Mouse (Mus musculus): Measurements from ENCODE around the gene Rflnb. TPM values are rescaled to one million over a fixed set of nuclear protein-coding genes. Genes with fewer than 3 reads are reported as not detected.

Gene Rflnb
- 4.0 and 4.7 TPM in 2 replicates for polyA plus RNA-seq (2011; ENCODE audit: insufficient read depth, insufficient read length, low read depth, missing spikeins)

DNA sequence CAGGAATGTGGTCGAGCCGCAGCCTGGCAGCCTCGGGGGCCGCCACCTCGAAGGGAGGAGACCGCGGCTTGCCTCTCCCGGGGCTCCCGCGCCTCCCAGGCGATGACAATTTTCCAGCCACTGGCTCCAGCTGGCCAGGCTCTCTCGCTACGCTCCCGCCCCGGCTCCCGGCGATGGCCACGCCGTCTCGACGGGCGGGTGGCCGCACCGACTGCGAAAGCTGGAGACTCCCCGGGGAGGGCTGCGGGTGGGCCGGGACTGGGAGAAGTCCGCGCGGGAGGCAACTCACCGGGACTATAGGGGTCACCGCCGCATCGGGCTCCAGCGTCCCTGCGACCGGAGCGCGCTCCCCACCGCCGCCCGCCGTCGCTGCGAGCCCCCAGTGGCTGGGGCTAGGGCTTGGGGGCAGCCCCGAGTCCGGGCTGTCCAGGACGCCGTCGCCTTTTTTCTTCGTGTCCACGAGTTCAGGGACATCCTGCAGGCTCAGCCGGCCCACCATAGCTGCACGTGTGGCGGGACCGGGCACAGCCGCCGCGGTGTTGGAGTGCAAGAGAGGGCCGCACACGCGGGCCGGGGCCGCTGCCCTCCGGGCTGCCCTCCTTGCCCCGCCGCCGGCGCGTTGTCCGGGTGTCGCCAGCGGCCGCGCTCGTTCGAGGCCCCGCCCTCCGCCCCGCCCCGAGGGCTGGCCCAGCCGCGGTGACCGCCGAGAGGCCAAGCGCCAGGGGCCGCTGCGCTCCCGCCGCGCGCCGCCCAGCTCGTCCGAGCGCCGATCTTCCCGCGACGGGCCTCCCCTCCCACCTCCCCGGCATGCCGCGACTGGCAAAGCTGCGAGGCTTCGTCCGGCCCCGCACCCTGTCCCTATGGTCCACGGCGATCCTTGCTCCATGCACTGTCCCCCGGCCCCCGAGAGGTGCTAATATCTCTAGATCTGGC, at the start of gene Rflnb:
Gene Rflnb (minus strand): TSS at position 644 of the 933 bp plus-strand sequence.
- peak within 1 kb of the TSS; percentile 78 for H3K9ac ChIP-seq (ENCODE audit: low read depth, poor library complexity, severe bottlenecking)
- peak within 1 kb of the TSS; percentile 71 for H3K4me3 ChIP-seq (ENCODE audit: low read depth, low read length)
- no peaks in the 10 kb centered on the region for H3K4me1 ChIP-seq (ENCODE audit: control insufficient read depth, insufficient read depth, low read length)
- TF ChIP-seq CTCF (IDR thresholded peaks at IDR 0.05; ENCODE audit: low read depth, low read length) (peak; percentile 19), POLR2A (IDR thresholded peaks at IDR 0.05; ENCODE audit: insufficient read depth, low read length) (no peak), EP300 (IDR thresholded peaks at IDR 0.05; ENCODE audit: insufficient read depth, low read depth, low read length) (no peak)
- peaks cover 16% of the 10 kb centered on the region for H3K27me3 ChIP-seq (ENCODE audit: control insufficient read depth, insufficient read depth, low read length, poor library complexity, severe bottlenecking)
- H3K36me3 ChIP-seq (ENCODE audit: control insufficient read depth, insufficient read depth, low read length, poor library complexity, severe bottlenecking): no peaks in the 10 kb centered on the region
- H3K27ac ChIP-seq (ENCODE audit: insufficient read depth, low read length): no peak within 1 kb of the TSS
- no peaks in the 10 kb centered on the region for H3K9me3 ChIP-seq (replicated peaks; ENCODE audit: control insufficient read depth, insufficient read depth, low read length, poor library complexity, severe bottlenecking)

DNA sequence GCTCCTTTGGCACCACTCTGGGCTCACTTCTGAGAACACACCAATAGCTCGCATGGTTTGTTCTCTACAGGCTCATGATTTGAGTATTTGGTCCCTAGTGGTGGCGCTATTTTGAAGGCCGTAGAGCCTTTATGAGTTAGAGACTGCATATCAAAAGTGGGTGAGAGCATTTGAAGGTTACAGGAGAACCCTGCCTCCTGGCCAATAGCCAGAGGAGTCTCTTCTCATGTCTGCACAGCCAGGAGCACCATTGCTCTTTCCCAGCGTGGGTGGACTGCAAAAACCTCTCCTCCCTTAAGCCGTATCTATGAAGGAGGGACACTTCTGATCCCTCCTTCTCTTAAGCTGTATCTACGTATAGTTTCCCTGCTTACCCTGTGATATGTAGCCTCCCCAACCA, 49.8 kb upstream of the Rflnb start:
- Histone ChIP-seq H3K36me3 (ENCODE audit: control insufficient read depth, insufficient read depth, low read length, poor library complexity, severe bottlenecking) (no peaks in the 10 kb centered on the region), H3K4me3 (ENCODE audit: low read depth, low read length) (no peak overlapping the region), H3K27me3 (ENCODE audit: control insufficient read depth, insufficient read depth, low read length, poor library complexity, severe bottlenecking) (no peaks in the 10 kb centered on the region), H3K9ac (ENCODE audit: low read depth, poor library complexity, severe bottlenecking) (no peak overlapping the region), H3K27ac (ENCODE audit: insufficient read depth, low read length) (no peak overlapping the region), H3K9me3 (replicated peaks; ENCODE audit: control insufficient read depth, insufficient read depth, low read length, poor library complexity, severe bottlenecking) (no peaks in the 10 kb centered on the region), H3K4me1 (ENCODE audit: control insufficient read depth, insufficient read depth, low read length) (no peaks in the 10 kb centered on the region)
- no peak for TF ChIP-seq POLR2A (IDR thresholded peaks at IDR 0.05; ENCODE audit: insufficient read depth, low read length)
- TF ChIP-seq EP300 (IDR thresholded peaks at IDR 0.05; ENCODE audit: insufficient read depth, low read depth, low read length): no peak
- TF ChIP-seq CTCF (IDR thresholded peaks at IDR 0.05; ENCODE audit: low read depth, low read length): no peak

DNA sequence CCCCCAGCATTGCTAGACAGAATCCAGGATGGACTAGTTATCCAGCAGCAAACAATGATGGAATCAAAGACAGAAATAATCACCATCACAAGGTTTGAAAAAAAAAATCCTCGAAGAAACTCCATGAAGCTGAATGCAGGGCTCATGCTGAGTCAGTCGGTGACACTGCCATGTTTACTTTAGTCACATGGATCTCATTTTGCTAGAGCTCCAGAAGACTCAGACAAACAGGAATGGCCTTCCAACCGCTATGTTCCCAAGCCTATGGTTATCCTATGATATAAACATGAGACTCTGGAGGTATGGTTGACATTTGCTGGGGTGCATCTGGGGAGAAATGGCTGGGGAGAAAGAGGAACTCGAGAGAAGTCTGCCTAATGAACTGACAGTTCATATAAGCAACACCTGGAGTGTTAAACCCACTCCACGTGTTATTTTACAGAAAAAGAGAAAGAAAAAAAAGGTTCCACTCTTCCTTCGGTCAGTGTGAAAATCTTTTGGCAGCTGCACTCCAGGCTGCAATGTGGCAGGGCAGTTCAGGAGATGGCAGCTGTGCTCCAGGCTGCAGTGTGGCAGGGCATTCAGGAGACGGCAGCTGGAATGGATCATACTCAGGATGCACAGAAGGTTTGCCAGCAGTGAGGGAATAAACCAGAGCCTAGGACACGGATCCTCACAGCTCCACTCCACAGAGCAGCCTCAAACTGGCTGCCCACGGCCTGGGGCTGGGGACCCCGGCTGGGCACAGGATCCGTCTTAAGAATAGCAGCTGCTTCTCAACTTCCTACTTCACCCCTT, 46.9 kb upstream of the Rflnb start:
- Histone ChIP-seq H3K27me3 (ENCODE audit: control insufficient read depth, insufficient read depth, low read length, poor library complexity, severe bottlenecking) (no peaks in the 10 kb centered on the region), H3K36me3 (ENCODE audit: control insufficient read depth, insufficient read depth, low read length, poor library complexity, severe bottlenecking) (no peaks in the 10 kb centered on the region), H3K9ac (ENCODE audit: low read depth, poor library complexity, severe bottlenecking) (no peak overlapping the region), H3K4me3 (ENCODE audit: low read depth, low read length) (no peak overlapping the region), H3K9me3 (replicated peaks; ENCODE audit: control insufficient read depth, insufficient read depth, low read length, poor library complexity, severe bottlenecking) (no peaks in the 10 kb centered on the region), H3K4me1 (ENCODE audit: control insufficient read depth, insufficient read depth, low read length) (no peaks in the 10 kb centered on the region), H3K27ac (ENCODE audit: insufficient read depth, low read length) (no peak overlapping the region)
- TF ChIP-seq CTCF (IDR thresholded peaks at IDR 0.05; ENCODE audit: low read depth, low read length) (no peak), POLR2A (IDR thresholded peaks at IDR 0.05; ENCODE audit: insufficient read depth, low read length) (no peak)

DNA sequence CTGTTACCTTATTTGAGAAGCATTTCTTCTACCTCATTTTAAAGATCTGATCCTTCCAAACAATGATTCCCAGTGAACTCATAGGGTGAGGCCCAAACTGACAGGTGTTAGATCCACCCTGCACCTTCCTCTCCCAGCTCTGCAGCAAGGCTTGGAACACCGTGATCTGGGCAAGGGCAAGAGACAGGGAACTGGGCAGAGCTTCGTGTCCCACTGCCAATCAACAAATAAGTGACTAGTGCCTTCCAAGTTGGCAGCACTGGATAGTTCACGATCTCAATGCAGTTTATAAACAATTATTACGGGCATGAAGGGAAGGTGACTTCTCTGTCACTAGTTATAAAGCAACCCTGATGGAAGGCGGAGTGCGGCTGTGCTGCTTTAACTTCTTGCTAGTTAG, 42.2 kb upstream of the Rflnb start:
- H3K9me3 ChIP-seq (replicated peaks; ENCODE audit: control insufficient read depth, insufficient read depth, low read length, poor library complexity, severe bottlenecking): no peaks in the 10 kb centered on the region
- H3K27me3 ChIP-seq (ENCODE audit: control insufficient read depth, insufficient read depth, low read length, poor library complexity, severe bottlenecking): no peaks in the 10 kb centered on the region
- no peaks in the 10 kb centered on the region for H3K4me1 ChIP-seq (ENCODE audit: control insufficient read depth, insufficient read depth, low read length)
- no peak for TF ChIP-seq CTCF (IDR thresholded peaks at IDR 0.05; ENCODE audit: low read depth, low read length)
- TF ChIP-seq EP300 (IDR thresholded peaks at IDR 0.05; ENCODE audit: insufficient read depth, low read depth, low read length): no peak
- TF ChIP-seq POLR2A (IDR thresholded peaks at IDR 0.05; ENCODE audit: insufficient read depth, low read length): no peak
- no peak overlapping the region for H3K4me3 ChIP-seq (ENCODE audit: low read depth, low read length)
- no peak overlapping the region for H3K9ac ChIP-seq (ENCODE audit: low read depth, poor library complexity, severe bottlenecking)
- H3K36me3 ChIP-seq (ENCODE audit: control insufficient read depth, insufficient read depth, low read length, poor library complexity, severe bottlenecking): no peaks in the 10 kb centered on the region
- H3K27ac ChIP-seq (ENCODE audit: insufficient read depth, low read length): no peak overlapping the region

DNA sequence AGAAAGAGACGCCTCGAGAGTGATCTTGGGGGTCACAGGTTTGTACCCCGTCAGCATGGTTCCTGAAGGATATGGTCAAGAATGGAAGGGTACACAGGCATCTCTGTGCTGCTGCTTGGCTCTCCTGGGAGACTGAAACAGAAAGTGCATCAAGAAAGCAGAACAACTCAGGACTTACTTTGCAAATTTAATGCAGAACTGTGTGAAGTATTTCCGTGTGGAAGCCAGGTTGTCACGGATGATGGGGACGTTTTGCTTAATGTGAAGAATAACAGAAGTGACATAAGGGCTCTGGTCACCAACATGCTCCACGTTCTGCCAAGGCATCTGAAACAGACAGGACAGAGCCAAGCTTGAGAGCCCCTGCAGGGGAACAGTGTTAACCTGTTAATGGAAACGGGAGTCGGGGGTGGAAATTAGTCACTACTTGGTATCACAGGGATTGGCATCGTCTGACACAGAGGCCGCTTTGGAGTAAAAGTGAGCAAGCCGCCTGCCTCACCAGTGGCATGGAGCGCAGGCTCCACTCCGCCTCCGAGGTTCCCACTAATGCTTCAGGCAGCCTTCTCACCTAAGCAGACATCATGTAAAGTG, 39.1 kb upstream of the Rflnb start:
- Histone ChIP-seq H3K27me3 (ENCODE audit: control insufficient read depth, insufficient read depth, low read length, poor library complexity, severe bottlenecking) (no peaks in the 10 kb centered on the region), H3K9ac (ENCODE audit: low read depth, poor library complexity, severe bottlenecking) (no peak overlapping the region), H3K4me3 (ENCODE audit: low read depth, low read length) (no peak overlapping the region), H3K36me3 (ENCODE audit: control insufficient read depth, insufficient read depth, low read length, poor library complexity, severe bottlenecking) (no peaks in the 10 kb centered on the region), H3K9me3 (replicated peaks; ENCODE audit: control insufficient read depth, insufficient read depth, low read length, poor library complexity, severe bottlenecking) (no peaks in the 10 kb centered on the region), H3K27ac (ENCODE audit: insufficient read depth, low read length) (no peak overlapping the region), H3K4me1 (ENCODE audit: control insufficient read depth, insufficient read depth, low read length) (no peaks in the 10 kb centered on the region)
- TF ChIP-seq POLR2A (IDR thresholded peaks at IDR 0.05; ENCODE audit: insufficient read depth, low read length) (no peak), EP300 (IDR thresholded peaks at IDR 0.05; ENCODE audit: insufficient read depth, low read depth, low read length) (no peak), CTCF (IDR thresholded peaks at IDR 0.05; ENCODE audit: low read depth, low read length) (no peak)
